Mouse (Mus musculus) spleen, adult 2 months (tissue): ENCODE measurements around the gene Slc17a6.

Experiments
- CTCF ChIP-seq: fragments of 200-500 bp; IDR thresholded peaks from 2 replicates; pipeline ENCODE4 v1.5.1; 2011; ENCODE audit warnings: mild to moderate bottlenecking, inconsistent platforms; ENCODE audit not compliant: insufficient read depth, insufficient read length, insufficient replicate concordance; ENCODE audit errors: extremely low read depth
- POLR2A ChIP-seq: fragments of 200-500 bp; IDR thresholded peaks from 2 replicates; pipeline ENCODE4 v1.6.1; 2011; ENCODE audit warnings: low read depth, low read length, inconsistent platforms

- no peak for TF ChIP-seq POLR2A
- TF ChIP-seq CTCF, result no peak
Observed at GRCm38 (mm10) chr7:51625161-51625560, 3.4 kb downstream of the Slc17a6 start.
